Mouse (Mus musculus) heart, postnatal 4 days (tissue): ENCODE results near the gene Ccnl2. TPM values are rescaled to one million over a fixed set of nuclear protein-coding genes. Genes with fewer than 3 reads are reported as not detected.

Experiments used
- DNase-seq: peaks from one replicate; pipeline ENCODE4 v3.0.0; 2021
- microRNA-seq, 2 experiments: library from miRNA; unstranded; fragments of <30 nt; microRNA quantifications; one replicate each; pipeline ENCODE4 v1.2.0; 2021 to 2022
- total RNA-seq, 2 experiments: library from RNA; stranded (reverse); gene quantifications; 2 replicates each; pipeline ENCODE4 v1.2.3; 2021

Gene Ccnl2
- total RNA-seq, 2 experiments from 2014 or later = 58.2 to 59.4 TPM

GRCm38 (mm10) chr4:155871404-155871803 lies 59.1 kb downstream of the Ccnl2 start:
- DNase-seq = no peak

Small RNAs within 50 kb of the gene (microRNA-seq; reads per million reads assigned to microRNA genes)
- 0 reads per million in 2 experiments for gene Gm27743

Other genes starting within 250 kb of the Ccnl2 start
- 10 to 100 TPM; 15.6 to 16.5 TPM for gene Slc35e2, start 211.1 kb upstream of the Ccnl2 start, total RNA-seq
- gene Cdk11b, start 187.6 kb upstream of the Ccnl2 start, total RNA-seq = 10 to 100 TPM; 30.1 to 32.3 TPM
- gene Gm10563, start 167.1 kb upstream of the Ccnl2 start, total RNA-seq = not detected
- gene Mmp23, start 159.1 kb upstream of the Ccnl2 start, total RNA-seq = 10 to 100 TPM; 32.3 to 33.1 TPM
- 10 to 100 TPM; 15.9 to 17.7 TPM for gene Mib2, start 143.3 kb upstream of the Ccnl2 start, total RNA-seq
- gene Fndc10, start 118.1 kb upstream of the Ccnl2 start, total RNA-seq = 1 to 10 TPM; 3.5 to 4.7 TPM
- gene Ssu72, start 107.7 kb upstream of the Ccnl2 start, total RNA-seq = 10 to 100 TPM; 60.3 to 64.9 TPM
- under 1 TPM; 0.36 to 0.43 TPM for gene Tmem240, start 77.7 kb upstream of the Ccnl2 start, total RNA-seq
- 10 to 100 TPM; 82.7 to 89.7 TPM for gene Atad3a, start 51.4 kb upstream of the Ccnl2 start, total RNA-seq
- gene Vwa1, start 37.8 kb upstream of the Ccnl2 start, total RNA-seq = 10 to 100 TPM; 11.5 to 12.5 TPM
- 1 to 10 TPM; 4.6 to 4.9 TPM for gene Tmem88b, start 26.6 kb upstream of the Ccnl2 start, total RNA-seq
- not detected for gene Ankrd65, start 22.1 kb upstream of the Ccnl2 start, total RNA-seq
- gene Mrpl20, start 9.6 kb upstream of the Ccnl2 start, total RNA-seq = 10 to 100 TPM; 78.1 to 95.5 TPM
- 10 to 100 TPM; 78.9 to 84.2 TPM for gene Aurkaip1, start 18.8 kb downstream of the Ccnl2 start, total RNA-seq
- 10 to 100 TPM; 49.4 to 49.5 TPM for gene Mxra8, start 27.2 kb downstream of the Ccnl2 start, total RNA-seq
- gene Dvl1, start 34.9 kb downstream of the Ccnl2 start, total RNA-seq = 10 to 100 TPM; 32.8 to 33.2 TPM
- gene Tas1r3, start 50.9 kb downstream of the Ccnl2 start, total RNA-seq = under 1 TPM; 0.14 to 0.20 TPM
- gene Cptp, start 57.0 kb downstream of the Ccnl2 start, total RNA-seq = 10 to 100 TPM in 1 of 2 experiments, 1 to 10 TPM in 1; 6.6 to 11.2 TPM
- gene Ints11, start 57.1 kb downstream of the Ccnl2 start, total RNA-seq = 10 to 100 TPM; 16.0 to 19.2 TPM
- 10 to 100 TPM; 18.3 to 23.1 TPM for gene Pusl1, start 79.3 kb downstream of the Ccnl2 start, total RNA-seq
- 10 to 100 TPM; 16.9 to 21.4 TPM for gene Acap3, start 79.3 kb downstream of the Ccnl2 start, total RNA-seq
- 10 to 100 TPM; 72.4 to 81.4 TPM for gene Ube2j2, start 131.3 kb downstream of the Ccnl2 start, total RNA-seq
- 10 to 100 TPM; 14.7 to 15.2 TPM for gene C1qtnf12, start 149.8 kb downstream of the Ccnl2 start, total RNA-seq
- gene B3galt6, start 180.2 kb downstream of the Ccnl2 start, total RNA-seq = 1 to 10 TPM; 4.1 to 4.5 TPM
- 100 to 1,000 TPM; 107 to 109 TPM for gene Sdf4, start 180.4 kb downstream of the Ccnl2 start, total RNA-seq
- under 1 TPM; 0.34 to 0.62 TPM for gene Tnfrsf4, start 201.4 kb downstream of the Ccnl2 start, total RNA-seq
- under 1 TPM in 1 of 2 experiments, not detected in 1; 0.29 TPM for gene Tnfrsf18, start 213.7 kb downstream of the Ccnl2 start, total RNA-seq
- gene Ttll10, start 246.9 kb downstream of the Ccnl2 start, total RNA-seq = under 1 TPM; 0.16 to 0.55 TPM